Mouse (Mus musculus): ENCODE data around the gene Emid1. TPM values are rescaled to one million over a fixed set of nuclear protein-coding genes. Genes with fewer than 3 reads are reported as not detected.
A peak's percentile ranks its signal among the peaks of the same experiment; 100 is the strongest.

Emid1 gene
- polyA plus RNA-seq, 1 experiment from 2014 or later, result 3.1 TPM

- H3K4me1 ChIP-seq (ENCODE audit: control insufficient read depth, low read depth, low read length), result peaks cover 34% of the 10 kb centered on the region
- ATAC-seq (ENCODE audit: low read depth), result peak; percentile 84
- peak within 1 kb of the TSS; percentile 70 for H3K4me3 ChIP-seq (ENCODE audit: low read depth, low read length)
- H3K4me2 ChIP-seq (ENCODE audit: low read depth, low read length), result peak within 1 kb of the TSS; percentile 99
- peaks cover 45% of the 10 kb centered on the region for H3K27me3 ChIP-seq (ENCODE audit: control insufficient read depth, insufficient read depth, low read depth, low read length)
- H3K9ac ChIP-seq (ENCODE audit: low read depth, low read length), result peak within 1 kb of the TSS; percentile 75
- peaks cover 18% of the 10 kb centered on the region for H3K36me3 ChIP-seq (ENCODE audit: control insufficient read depth, insufficient read depth)
- WGBS (ENCODE audit: insufficient replicate concordance), result under 1% methylated on average over 48 of the region's 50 CpGs
- H3K9me3 ChIP-seq (replicated peaks; ENCODE audit: control insufficient read depth, low read length), result no peaks in the 10 kb centered on the region
- peak within 1 kb of the TSS; percentile 39; the same call in 1 of the 2 replicates for H3K27ac ChIP-seq (ENCODE audit: low read length)
Observed at GRCm38 (mm10) chr11:5065056-5065821, 86.8 kb downstream of the Emid1 start, which contains the start of gene Gas2l1. TSS of gene Gas2l1 (minus strand) at chr11:5065327.

DNA sequence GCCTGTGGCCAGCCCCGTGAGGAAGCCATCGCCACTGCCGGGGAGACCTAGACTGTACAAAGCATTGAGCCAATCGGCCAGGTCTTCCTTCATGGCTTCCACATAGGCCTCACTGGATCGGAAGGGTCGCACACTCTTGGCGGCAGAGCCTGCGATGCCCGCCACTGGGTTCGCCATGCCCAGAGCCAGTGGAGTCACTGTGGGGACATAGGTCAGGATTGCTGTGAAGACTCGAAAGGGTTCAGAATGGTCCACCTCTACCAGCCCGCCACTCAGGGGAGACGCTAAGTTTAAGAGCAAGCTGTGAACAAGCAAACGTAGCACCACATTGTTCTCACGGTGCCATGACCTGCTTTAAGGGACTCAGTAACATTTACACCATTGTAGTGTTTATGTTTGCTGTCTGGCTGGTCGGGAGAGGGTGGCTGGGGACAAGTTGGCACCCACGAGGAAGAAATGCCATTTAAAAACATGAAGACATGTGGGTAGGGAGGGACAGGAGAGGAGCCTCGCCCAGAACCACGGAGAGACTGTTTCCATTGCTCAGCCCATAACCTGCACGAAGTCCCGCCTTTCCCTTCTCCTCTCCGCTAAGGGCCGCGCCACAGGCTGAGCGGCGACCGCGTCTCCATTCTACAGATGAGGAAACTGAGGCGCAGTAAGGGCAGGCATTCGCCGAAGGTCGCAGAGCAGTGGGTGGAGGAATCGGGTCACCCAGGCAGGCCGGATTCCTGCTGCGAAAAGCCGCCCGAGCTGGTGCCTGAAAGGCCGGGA is 87.6 kb downstream of the Emid1 start:
- 19% methylated on average over 38 of the region's 38 CpGs for WGBS (ENCODE audit: insufficient replicate concordance)
- Histone ChIP-seq H3K9me3 (replicated peaks; ENCODE audit: control insufficient read depth, low read length) (no peaks in the 10 kb centered on the region), H3K9ac (ENCODE audit: low read depth, low read length) (peak overlapping the region; percentile 75), H3K36me3 (ENCODE audit: control insufficient read depth, insufficient read depth) (peaks cover 13% of the 10 kb centered on the region), H3K27ac (ENCODE audit: low read length) (peak overlapping the region; percentile 39; the same call in 1 of the 2 replicates), H3K4me1 (ENCODE audit: control insufficient read depth, low read depth, low read length) (peaks cover 37% of the 10 kb centered on the region), H3K27me3 (ENCODE audit: control insufficient read depth, insufficient read depth, low read depth, low read length) (peaks cover 53% of the 10 kb centered on the region), H3K4me2 (ENCODE audit: low read depth, low read length) (peak overlapping the region; percentile 99), H3K4me3 (ENCODE audit: low read depth, low read length) (peak overlapping the region; percentile 70)
- no peak for ATAC-seq (ENCODE audit: low read depth)

- peaks cover 37% of the 10 kb centered on the region for H3K4me1 ChIP-seq (ENCODE audit: control insufficient read depth, low read depth, low read length)
- no peak overlapping the region for H3K9ac ChIP-seq (ENCODE audit: low read depth, low read length)
- H3K27ac ChIP-seq (ENCODE audit: low read length), result no peak overlapping the region
- peak overlapping the region; percentile 2 for H3K4me3 ChIP-seq (ENCODE audit: low read depth, low read length)
- peaks cover 60% of the 10 kb centered on the region for H3K27me3 ChIP-seq (ENCODE audit: control insufficient read depth, insufficient read depth, low read depth, low read length)
- WGBS (ENCODE audit: insufficient replicate concordance), result 64% methylated on average over 31 of the region's 31 CpGs
- H3K4me2 ChIP-seq (ENCODE audit: low read depth, low read length), result no peak overlapping the region; the same call in 1 of the 2 replicates
- H3K9me3 ChIP-seq (replicated peaks; ENCODE audit: control insufficient read depth, low read length), result no peaks in the 10 kb centered on the region
- peaks cover 7% of the 10 kb centered on the region for H3K36me3 ChIP-seq (ENCODE audit: control insufficient read depth, insufficient read depth)
- no peak for ATAC-seq (ENCODE audit: low read depth)
Observed at GRCm38 (mm10) chr11:5063561-5064281, 88.3 kb downstream of the Emid1 start.

DNA sequence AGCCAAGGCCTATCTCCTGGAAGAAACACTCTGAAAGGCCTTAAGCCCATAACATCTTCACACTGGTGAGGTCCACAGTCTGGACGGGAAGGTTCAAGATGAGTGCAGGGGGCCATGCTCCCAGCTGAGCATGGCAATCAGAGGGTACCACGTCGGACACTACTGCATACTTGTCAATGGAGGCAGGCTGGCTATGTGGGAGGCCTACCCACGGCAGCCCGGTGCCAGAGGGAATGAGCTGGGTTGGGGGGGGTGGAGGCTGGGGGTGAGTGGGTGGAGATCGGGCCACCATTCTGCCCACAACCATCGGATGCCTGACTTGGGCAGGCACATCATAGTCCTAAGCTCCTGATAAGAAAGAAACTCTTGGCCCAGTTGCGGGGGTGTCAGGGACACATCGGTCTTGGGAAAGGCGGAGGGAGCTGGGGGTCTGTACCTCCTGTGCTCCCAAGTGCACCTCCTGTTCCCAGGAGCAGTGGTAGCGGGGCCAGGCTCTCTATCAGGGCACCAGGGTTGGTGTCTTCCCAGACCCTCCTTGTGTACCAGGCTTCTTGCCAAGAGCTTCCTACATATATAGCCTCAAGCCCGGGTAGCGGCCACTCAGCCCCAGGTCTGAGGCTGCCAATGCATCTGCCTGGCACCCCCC is 89.1 kb downstream of the Emid1 start:
- no peaks in the 10 kb centered on the region for H3K9me3 ChIP-seq (replicated peaks; ENCODE audit: control insufficient read depth, low read length)
- no peak overlapping the region for H3K9ac ChIP-seq (ENCODE audit: low read depth, low read length)
- no peak overlapping the region for H3K4me3 ChIP-seq (ENCODE audit: low read depth, low read length)
- WGBS (ENCODE audit: insufficient replicate concordance), result 59% methylated on average over 13 of the region's 13 CpGs
- no peak for ATAC-seq (ENCODE audit: low read depth)
- no peak overlapping the region for H3K4me2 ChIP-seq (ENCODE audit: low read depth, low read length)
- H3K27ac ChIP-seq (ENCODE audit: low read length), result no peak overlapping the region
- H3K4me1 ChIP-seq (ENCODE audit: control insufficient read depth, low read depth, low read length), result peaks cover 37% of the 10 kb centered on the region
- peaks cover under 1% of the 10 kb centered on the region; the same call in 1 of the 2 replicates for H3K36me3 ChIP-seq (ENCODE audit: control insufficient read depth, insufficient read depth)
- H3K27me3 ChIP-seq (ENCODE audit: control insufficient read depth, insufficient read depth, low read depth, low read length), result peaks cover 68% of the 10 kb centered on the region

GRCm38 (mm10) chr11:5062326-5062725 is 89.7 kb downstream of the Emid1 start:
- H3K9me3 ChIP-seq (replicated peaks; ENCODE audit: control insufficient read depth, low read length), result no peaks in the 10 kb centered on the region
- no peaks in the 10 kb centered on the region for H3K36me3 ChIP-seq (ENCODE audit: control insufficient read depth, insufficient read depth)
- H3K4me2 ChIP-seq (ENCODE audit: low read depth, low read length), result peak overlapping the region; percentile 61
- H3K4me3 ChIP-seq (ENCODE audit: low read depth, low read length), result peak overlapping the region; percentile 45
- H3K4me1 ChIP-seq (ENCODE audit: control insufficient read depth, low read depth, low read length), result peaks cover 37% of the 10 kb centered on the region
- H3K27me3 ChIP-seq (ENCODE audit: control insufficient read depth, insufficient read depth, low read depth, low read length), result peaks cover 74% of the 10 kb centered on the region
- no peak for ATAC-seq (ENCODE audit: low read depth)
- peak overlapping the region; percentile 18; the same call in 1 of the 2 replicates for H3K9ac ChIP-seq (ENCODE audit: low read depth, low read length)
- 30% methylated on average over 13 of the region's 13 CpGs for WGBS (ENCODE audit: insufficient replicate concordance)
- no peak overlapping the region for H3K27ac ChIP-seq (ENCODE audit: low read length)

GRCm38 (mm10) chr11:5061413-5062139 is 90.5 kb downstream of the Emid1 start:
- Histone ChIP-seq H3K4me3 (ENCODE audit: low read depth, low read length) (peak overlapping the region; percentile 45), H3K4me1 (ENCODE audit: control insufficient read depth, low read depth, low read length) (peaks cover 37% of the 10 kb centered on the region), H3K36me3 (ENCODE audit: control insufficient read depth, insufficient read depth) (no peaks in the 10 kb centered on the region), H3K27ac (ENCODE audit: low read length) (no peak overlapping the region), H3K9ac (ENCODE audit: low read depth, low read length) (peak overlapping the region; percentile 18; the same call in 1 of the 2 replicates), H3K27me3 (ENCODE audit: control insufficient read depth, insufficient read depth, low read depth, low read length) (peaks cover 82% of the 10 kb centered on the region), H3K4me2 (ENCODE audit: low read depth, low read length) (peak overlapping the region; percentile 61), H3K9me3 (replicated peaks; ENCODE audit: control insufficient read depth, low read length) (no peaks in the 10 kb centered on the region)
- ATAC-seq (ENCODE audit: low read depth), result peak; percentile 37
- WGBS (ENCODE audit: insufficient replicate concordance), result 5% methylated on average over 62 of the region's 62 CpGs

- peak overlapping the region; percentile 61 for H3K4me2 ChIP-seq (ENCODE audit: low read depth, low read length)
- H3K4me1 ChIP-seq (ENCODE audit: control insufficient read depth, low read depth, low read length), result peaks cover 37% of the 10 kb centered on the region
- ATAC-seq (ENCODE audit: low read depth), result no peak
- no peak overlapping the region for H3K27ac ChIP-seq (ENCODE audit: low read length)
- H3K36me3 ChIP-seq (ENCODE audit: control insufficient read depth, insufficient read depth), result no peaks in the 10 kb centered on the region
- H3K9ac ChIP-seq (ENCODE audit: low read depth, low read length), result no peak overlapping the region; the same call in 1 of the 2 replicates
- 61% methylated on average over 28 of the region's 28 CpGs for WGBS (ENCODE audit: insufficient replicate concordance)
- H3K4me3 ChIP-seq (ENCODE audit: low read depth, low read length), result no peak overlapping the region; the same call in 1 of the 2 replicates
- peaks cover 89% of the 10 kb centered on the region for H3K27me3 ChIP-seq (ENCODE audit: control insufficient read depth, insufficient read depth, low read depth, low read length)
- no peaks in the 10 kb centered on the region for H3K9me3 ChIP-seq (replicated peaks; ENCODE audit: control insufficient read depth, low read length)
Observed at GRCm38 (mm10) chr11:5060756-5061412, 91.2 kb downstream of the Emid1 start.
